Mouse (Mus musculus): ENCODE results near the gene 1700006A11Rik. TPM values are rescaled to one million over a fixed set of nuclear protein-coding genes. Genes with fewer than 3 reads are reported as not detected.

The 1700006A11Rik gene
- polyA plus RNA-seq, 1 experiment from 2014 or later = not detected

Other genes with a start within 250 kb of the 1700006A11Rik start
- 32.9 and 35.8 TPM in 2 replicates for gene Tram1l1, start 105.2 kb downstream of the 1700006A11Rik start, polyA plus RNA-seq (2015; fragmentation: Nextera tagmentation; extraction: Ambion mirVana)
- gene 1700003H04Rik, start 155.1 kb upstream of the 1700006A11Rik start, polyA plus RNA-seq (2015; fragmentation: Nextera tagmentation; extraction: Ambion mirVana) = not detected in 2 replicates

Measured in forebrain, embryonic 16.5 days (tissue).